11 mouse cellular contexts compared by ENCODE assay signal in the genomic region with DNA sequence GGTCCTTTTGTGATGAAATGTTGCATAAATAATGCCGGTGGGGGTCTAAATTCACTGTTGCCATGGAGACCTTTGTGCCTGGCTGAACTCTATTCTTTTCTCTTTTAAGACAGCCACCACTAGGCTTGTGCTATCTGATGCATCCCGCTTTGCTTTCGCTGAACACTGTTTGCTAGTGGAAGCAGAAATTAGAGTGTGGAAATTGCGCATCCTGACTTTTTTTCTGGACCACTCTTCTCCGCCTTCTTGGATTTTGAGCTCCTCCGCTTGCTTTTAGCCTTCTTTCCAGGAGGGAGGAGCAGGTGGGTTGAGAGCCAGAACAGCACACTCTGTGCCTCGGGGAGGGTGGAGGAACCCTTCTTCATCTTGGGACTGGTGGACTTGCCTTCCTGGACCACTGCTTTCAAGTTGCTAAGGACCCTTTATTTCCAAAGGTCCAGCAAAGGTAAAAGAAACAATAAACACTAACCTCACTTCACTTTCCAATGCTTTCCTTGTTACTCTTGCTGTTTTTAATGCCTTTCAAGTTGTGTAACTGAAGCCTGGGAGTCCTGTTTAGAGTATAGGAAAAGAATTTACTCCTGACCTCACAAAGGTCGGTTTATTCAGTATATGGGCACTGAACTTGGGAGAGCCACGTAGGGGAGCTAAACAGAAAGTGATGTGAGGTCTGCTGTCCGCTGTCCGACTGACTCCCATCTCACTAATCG.
DNase-seq lines count a peak whose midpoint lies in the region; ATAC-seq lines count a peak whose summit lies in the region.
"Had no signal": no experiment of that assay in that cellular context is flagged by ENCODE, and none has a peak within 500 bp of the region (broad histone marks: within the 10 kb centered on the region; RNA-seq: fewer than 3 reads in every experiment).

No protein-coding gene starts in this region.

- no peak overlapping the region for H3K27ac ChIP-seq in embryonic facial prominence, embryonic 14.5 days (replicated peaks; ENCODE audit: low read depth, low read length)
- H3K27ac ChIP-seq in neural tube, embryonic 13.5 days (replicated peaks) = peak overlapping the region; percentile 82
- H3K27ac ChIP-seq in intestine, embryonic 15.5 days = no peak overlapping the region
- H3K27ac ChIP-seq in kidney, embryonic 16.5 days (ENCODE audit: low read length) = no peak overlapping the region
- H3K27ac ChIP-seq: heart, embryonic 13.5 days; limb, embryonic 15.5 days; stomach, embryonic 15.5 days had no signal

- H3K4me2 ChIP-seq in embryonic facial prominence, embryonic 14.5 days (ENCODE audit: low read depth, low read length) = no peak overlapping the region; the same call in 1 of the 2 replicates
- H3K4me2 ChIP-seq in neural tube, embryonic 13.5 days = peak overlapping the region; percentile 59
- H3K4me2 ChIP-seq in intestine, embryonic 15.5 days (replicated peaks) = no peak overlapping the region
- H3K4me2 ChIP-seq in kidney, embryonic 16.5 days (replicated peaks; ENCODE audit: low read depth, low read length) = no peak overlapping the region
- H3K4me2 ChIP-seq: heart, embryonic 13.5 days; limb, embryonic 15.5 days; stomach, embryonic 15.5 days had no signal

- no peak overlapping the region for H3K4me3 ChIP-seq in embryonic facial prominence, embryonic 14.5 days (ENCODE audit: low read depth, low read length)
- H3K4me3 ChIP-seq in neural tube, embryonic 13.5 days = peak overlapping the region; percentile 37
- H3K4me3 ChIP-seq in intestine, embryonic 15.5 days (replicated peaks) = no peak overlapping the region
- no peak overlapping the region for H3K4me3 ChIP-seq in kidney, embryonic 16.5 days (ENCODE audit: low read length)
- H3K4me3 ChIP-seq: heart, embryonic 13.5 days; limb, embryonic 15.5 days; stomach, embryonic 15.5 days had no signal

- 48% methylated on average over 12 of the region's 12 CpGs for WGBS in embryonic facial prominence, embryonic 14.5 days
- WGBS in neural tube, embryonic 13.5 days = 21% methylated on average over 12 of the region's 12 CpGs
- WGBS in intestine, embryonic 15.5 days = 60% methylated on average over 12 of the region's 12 CpGs
- 57% methylated on average over 12 of the region's 12 CpGs for WGBS in kidney, embryonic 16.5 days

- H3K36me3 ChIP-seq in embryonic facial prominence, embryonic 14.5 days (ENCODE audit: control insufficient read depth, insufficient read depth, low read length) = no peaks in the 10 kb centered on the region
- no peaks in the 10 kb centered on the region for H3K36me3 ChIP-seq in neural tube, embryonic 13.5 days
- no peaks in the 10 kb centered on the region for H3K36me3 ChIP-seq in intestine, embryonic 15.5 days
- H3K36me3 ChIP-seq in kidney, embryonic 16.5 days (ENCODE audit: insufficient read depth, low read length) = no peaks in the 10 kb centered on the region
- H3K36me3 ChIP-seq: heart, embryonic 13.5 days; limb, embryonic 15.5 days; stomach, embryonic 15.5 days had no signal

- no peaks in the 10 kb centered on the region for H3K27me3 ChIP-seq in embryonic facial prominence, embryonic 14.5 days (replicated peaks; ENCODE audit: control insufficient read depth, insufficient read depth, low read length)
- H3K27me3 ChIP-seq in neural tube, embryonic 13.5 days = no peaks in the 10 kb centered on the region
- no peaks in the 10 kb centered on the region for H3K27me3 ChIP-seq in intestine, embryonic 15.5 days (replicated peaks)
- no peaks in the 10 kb centered on the region for H3K27me3 ChIP-seq in kidney, embryonic 16.5 days (ENCODE audit: insufficient read depth, low read length)
- H3K27me3 ChIP-seq: heart, embryonic 13.5 days; limb, embryonic 15.5 days; stomach, embryonic 15.5 days had no signal

- no peak for DNase-seq in frontal cortex, postnatal 14 days (ENCODE audit: low spot score in 2 of 2)
- peak; percentile 55 for DNase-seq in embryonic facial prominence, embryonic 14.5 days (ENCODE audit: low spot score)
- peak; percentile 30 to 32 for DNase-seq in layer of hippocampus, postnatal 10 days (ENCODE audit: low spot score in 2 of 2)
- no peak for DNase-seq in kidney, adult 18-20 months

- ATAC-seq in frontal cortex, adult (ENCODE audit: low TSS enrichment) = peak; percentile 93
- peak; percentile 57; the same call in 1 of the 2 replicates for ATAC-seq in embryonic facial prominence, embryonic 14.5 days (ENCODE audit: low read depth)
- ATAC-seq in neural tube, embryonic 13.5 days (ENCODE audit: low read depth) = peak; percentile 91
- no peak for ATAC-seq in intestine, embryonic 15.5 days
- no peak for ATAC-seq in kidney, embryonic 16.5 days (ENCODE audit: low FRiP score, low TSS enrichment)

- H3K4me1 ChIP-seq in embryonic facial prominence, embryonic 14.5 days (ENCODE audit: control insufficient read depth, insufficient read depth, low read length) = no peaks in the 10 kb centered on the region
- peaks cover 23% of the 10 kb centered on the region for H3K4me1 ChIP-seq in neural tube, embryonic 13.5 days (replicated peaks)
- H3K4me1 ChIP-seq in intestine, embryonic 15.5 days (replicated peaks) = no peaks in the 10 kb centered on the region
- no peaks in the 10 kb centered on the region for H3K4me1 ChIP-seq in kidney, embryonic 16.5 days (ENCODE audit: insufficient read depth, low read length)
- H3K4me1 ChIP-seq: heart, embryonic 13.5 days; limb, embryonic 15.5 days; stomach, embryonic 15.5 days had no signal

- no peak overlapping the region for H3K9ac ChIP-seq in embryonic facial prominence, embryonic 14.5 days (ENCODE audit: low read depth, low read length)
- peak overlapping the region; percentile 49 for H3K9ac ChIP-seq in neural tube, embryonic 13.5 days
- no peak overlapping the region for H3K9ac ChIP-seq in intestine, embryonic 15.5 days
- no peak overlapping the region for H3K9ac ChIP-seq in kidney, embryonic 16.5 days (replicated peaks; ENCODE audit: low read length)
- H3K9ac ChIP-seq: heart, embryonic 13.5 days; limb, embryonic 15.5 days; stomach, embryonic 15.5 days had no signal

- no peaks in the 10 kb centered on the region for H3K9me3 ChIP-seq in embryonic facial prominence, embryonic 14.5 days (ENCODE audit: control insufficient read depth, low read length)
- no peaks in the 10 kb centered on the region for H3K9me3 ChIP-seq in neural tube, embryonic 13.5 days
- H3K9me3 ChIP-seq in intestine, embryonic 15.5 days = no peaks in the 10 kb centered on the region
- no peaks in the 10 kb centered on the region for H3K9me3 ChIP-seq in kidney, embryonic 16.5 days (ENCODE audit: low read length)
- H3K9me3 ChIP-seq: heart, embryonic 13.5 days; limb, embryonic 15.5 days; stomach, embryonic 15.5 days had no signal

Comparison
In these comparisons a context has a peak if more than half of its experiments do, and no peak if none do; other contexts are left out.
1. ATAC-seq: peak in frontal cortex, adult (single experiment), embryonic facial prominence, embryonic 14.5 days (single experiment) and neural tube, embryonic 13.5 days (single experiment); none in intestine, embryonic 15.5 days (single experiment) and kidney, embryonic 16.5 days (single experiment).
2. DNase-seq: peak in embryonic facial prominence, embryonic 14.5 days (single experiment) and layer of hippocampus, postnatal 10 days (2 of 2); none in frontal cortex, postnatal 14 days (0 of 2) and kidney, adult 18-20 months (single experiment).